Mouse (Mus musculus): ENCODE measurements at regions not wholly inside any gene's neighbourhood (a gene's known extent, or its start where the extent isn't known, plus 50 kb on each side); places are given as distances from the start of the nearest gene placed in this dataset.
"Not testable (repeated sequence)": the region's sequence is repeated elsewhere in the genome, so short reads cannot be mapped to it uniquely, and the experiment has no call there.

GRCm38 (mm10) chr10:22460386-22460785 lies 100.0 kb downstream of the Raet1d start:
- H3K27ac ChIP-seq (ENCODE audit: insufficient read depth, low read length); H3K4me1 ChIP-seq (ENCODE audit: control insufficient read depth, insufficient read depth, low read length); H3K4me3 ChIP-seq (ENCODE audit: insufficient read depth, low read length): not testable (repeated sequence)

- H3K4me3 ChIP-seq (ENCODE audit: insufficient read depth, low read length); H3K27ac ChIP-seq (ENCODE audit: insufficient read depth, low read length); H3K4me1 ChIP-seq (ENCODE audit: control insufficient read depth, insufficient read depth, low read length): not testable (repeated sequence)
These were observed 100.6 kb downstream of the Raet1d start for GRCm38 (mm10) chr10:22460818-22461479.

- not testable (repeated sequence) for H3K4me3 ChIP-seq (ENCODE audit: insufficient read depth, low read length); H3K27ac ChIP-seq (ENCODE audit: insufficient read depth, low read length)
These were observed 101.2 kb downstream of the Raet1d start for GRCm38 (mm10) chr10:22461480-22462050.

GRCm38 (mm10) chr10:22471722-22472330 lies 111.5 kb downstream of the Raet1d start:
- not testable (repeated sequence) for H3K4me3 ChIP-seq (ENCODE audit: insufficient read depth, low read length); H3K27ac ChIP-seq (ENCODE audit: insufficient read depth, low read length); H3K4me1 ChIP-seq (ENCODE audit: control insufficient read depth, insufficient read depth, low read length)

More at GRCm38 (mm10) chr10:22461480-22462050, 101.2 kb downstream of the Raet1d start:
- not testable (repeated sequence) for H3K4me1 ChIP-seq (ENCODE audit: control insufficient read depth, insufficient read depth, low read length)

GRCm38 (mm10) chr10:22479860-22480259 lies 119.5 kb downstream of the Raet1d start:
- not testable (repeated sequence) for H3K27ac ChIP-seq (ENCODE audit: insufficient read depth, low read length); H3K4me1 ChIP-seq (ENCODE audit: control insufficient read depth, insufficient read depth, low read length); H3K4me3 ChIP-seq (ENCODE audit: insufficient read depth, low read length)
- peak; percentile 48; the same call in 1 of the 2 replicates for TF ChIP-seq CTCF (IDR thresholded peaks at IDR 0.05; ENCODE audit: borderline replicate concordance, insufficient read depth, low read length)

GRCm38 (mm10) chr10:22487071-22487470 lies 126.7 kb downstream of the Raet1d start:
- not testable (repeated sequence) for H3K4me1 ChIP-seq (ENCODE audit: control insufficient read depth, insufficient read depth, low read length); H3K27ac ChIP-seq (ENCODE audit: insufficient read depth, low read length); H3K4me3 ChIP-seq (ENCODE audit: insufficient read depth, low read length)

- not testable (repeated sequence) for H3K4me3 ChIP-seq (ENCODE audit: insufficient read depth, low read length); H3K4me1 ChIP-seq (ENCODE audit: control insufficient read depth, insufficient read depth, low read length)
- peak overlapping the region; percentile 65 for H3K27ac ChIP-seq (ENCODE audit: insufficient read depth, low read length)
These were observed 131.5 kb downstream of the Raet1d start for GRCm38 (mm10) chr10:22491806-22492347.

- TF ChIP-seq CTCF (IDR thresholded peaks at IDR 0.05; ENCODE audit: borderline replicate concordance, insufficient read depth, low read length) (no peak), POLR2A (IDR thresholded peaks at IDR 0.05; ENCODE audit: low read depth, low read length) (no peak)
- no peaks in the 10 kb centered on the region for H3K4me1 ChIP-seq (ENCODE audit: control insufficient read depth, insufficient read depth, low read length)
- no peak overlapping the region for H3K27ac ChIP-seq (ENCODE audit: insufficient read depth, low read length)
- H3K4me3 ChIP-seq (ENCODE audit: insufficient read depth, low read length) = no peak overlapping the region
These were observed 135.7 kb downstream of the Raet1d start for GRCm38 (mm10) chr10:22495975-22496496.
